Mouse (Mus musculus): ENCODE measurements around the gene Efcc1. TPM values are rescaled to one million over a fixed set of nuclear protein-coding genes. Genes with fewer than 3 reads are reported as not detected.

Efcc1 gene
- polyA plus RNA-seq (2014; fragmentation: Nextera tagmentation; extraction: Ambion mirVana) = 3.4 and 3.8 TPM in 2 replicates

DNA sequence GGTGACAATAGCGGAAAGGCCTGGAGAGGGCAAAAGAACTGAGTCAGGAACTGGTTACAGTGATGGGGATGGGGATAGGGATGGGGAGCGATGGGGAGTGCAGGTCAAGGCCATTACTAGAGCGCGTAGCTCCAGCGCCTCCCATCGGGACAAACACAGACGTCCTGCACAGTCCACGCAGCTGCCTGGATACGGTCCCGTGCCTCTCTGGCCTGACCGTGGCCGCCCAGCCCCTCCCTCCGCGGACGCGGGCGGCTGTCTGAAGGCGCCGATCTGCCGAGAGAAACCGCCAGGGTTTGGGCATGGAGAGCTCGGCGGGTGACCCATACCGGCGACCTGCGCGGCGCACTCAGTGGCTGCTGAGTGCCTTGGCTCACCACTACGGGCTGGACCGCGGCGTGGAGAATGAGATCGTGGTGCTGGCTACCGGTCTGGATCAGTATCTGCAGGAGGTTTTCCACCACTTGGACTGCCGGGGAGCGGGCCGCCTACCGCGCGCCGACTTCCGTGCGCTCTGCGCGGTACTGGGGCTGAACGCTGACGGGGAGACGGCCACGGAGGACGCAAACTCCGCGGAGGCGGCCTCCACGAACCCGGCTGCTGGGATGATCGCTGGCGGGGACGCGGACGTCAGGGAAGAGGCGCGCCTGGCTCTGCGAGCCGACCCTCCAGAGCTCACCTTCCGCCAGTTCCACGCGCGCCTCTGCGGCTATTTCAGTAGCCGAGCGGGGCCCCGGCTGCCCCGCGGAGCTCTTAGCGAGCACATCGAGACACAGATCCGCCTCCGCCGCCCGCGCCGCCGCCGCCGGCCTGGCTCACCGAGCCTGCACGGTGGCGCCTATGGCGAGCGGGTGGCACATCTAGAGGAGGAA is at the start of gene Efcc1:
Gene Efcc1, plus strand, starts transcription at position 279 of the 872 bp plus-strand sequence.
- no peaks in the 10 kb centered on the region for H3K36me3 ChIP-seq (ENCODE audit: insufficient read depth)

GRCm38 (mm10) chr6:87695947-87696346 is 34.7 kb upstream of the Efcc1 start:
- 64% methylated on average over 3 of the region's 3 CpGs for WGBS
- DNase-seq (no peak), ATAC-seq (ENCODE audit: insufficient read depth) (no peak)
- Histone ChIP-seq H3K9me3 (ENCODE audit: low read depth, low read length) (no peaks in the 10 kb centered on the region), H3K4me3 (ENCODE audit: low read depth, low read length) (no peak overlapping the region), H3K36me3 (ENCODE audit: insufficient read depth) (no peaks in the 10 kb centered on the region), H3K4me1 (ENCODE audit: insufficient read depth) (no peaks in the 10 kb centered on the region), H3K27ac (ENCODE audit: low read depth) (no peak overlapping the region), H3K27me3 (ENCODE audit: insufficient read depth, low read length) (no peaks in the 10 kb centered on the region), H3K9ac (no peak overlapping the region), H3K4me2 (no peak overlapping the region)
- no peak for TF ChIP-seq CTCF (IDR thresholded peaks at IDR 0.05; ENCODE audit: low read depth)

More for the DNA sequence above, at the start of gene Efcc1:
- H3K27ac ChIP-seq (ENCODE audit: low read depth) = no peak within 1 kb of the TSS
- ATAC-seq (ENCODE audit: insufficient read depth) (peak; percentile 55), DNase-seq (peak; percentile 72)
- H3K4me1 ChIP-seq (ENCODE audit: insufficient read depth) = peaks cover 18% of the 10 kb centered on the region
- peak within 1 kb of the TSS; percentile 60 for H3K9ac ChIP-seq
- H3K4me3 ChIP-seq (ENCODE audit: low read depth, low read length) = peak within 1 kb of the TSS; percentile 61
- TF ChIP-seq CTCF (IDR thresholded peaks at IDR 0.05; ENCODE audit: low read depth) = peak; percentile 44
- no peaks in the 10 kb centered on the region for H3K9me3 ChIP-seq (ENCODE audit: low read depth, low read length)
- H3K4me2 ChIP-seq = peak within 1 kb of the TSS; percentile 94
- peaks cover 43% of the 10 kb centered on the region for H3K27me3 ChIP-seq (ENCODE audit: insufficient read depth, low read length)
- WGBS = under 1% methylated on average over 85 of the region's 90 CpGs

GRCm38 (mm10) chr6:87696544-87696943 is 34.1 kb upstream of the Efcc1 start:
- TF ChIP-seq CTCF (IDR thresholded peaks at IDR 0.05; ENCODE audit: low read depth) = no peak
- H3K27ac ChIP-seq (ENCODE audit: low read depth) = no peak overlapping the region
- H3K9ac ChIP-seq = no peak overlapping the region
- no peaks in the 10 kb centered on the region for H3K4me1 ChIP-seq (ENCODE audit: insufficient read depth)
- no peak for DNase-seq
- ATAC-seq (ENCODE audit: insufficient read depth) = no peak
- H3K4me2 ChIP-seq = no peak overlapping the region
- no peaks in the 10 kb centered on the region for H3K9me3 ChIP-seq (ENCODE audit: low read depth, low read length)
- H3K27me3 ChIP-seq (ENCODE audit: insufficient read depth, low read length) = no peaks in the 10 kb centered on the region
- WGBS = 91% methylated on average over 4 of the region's 4 CpGs
- H3K36me3 ChIP-seq (ENCODE audit: insufficient read depth) = no peaks in the 10 kb centered on the region
- H3K4me3 ChIP-seq (ENCODE audit: low read depth, low read length) = no peak overlapping the region

- DNase-seq = peak; percentile 65
- no peak overlapping the region for H3K4me3 ChIP-seq (ENCODE audit: low read depth, low read length)
- H3K4me2 ChIP-seq = no peak overlapping the region
- WGBS = 36% methylated on average over 3 of the region's 3 CpGs
- H3K4me1 ChIP-seq (ENCODE audit: insufficient read depth) = no peaks in the 10 kb centered on the region
- no peak overlapping the region for H3K27ac ChIP-seq (ENCODE audit: low read depth)
- TF ChIP-seq CTCF (IDR thresholded peaks at IDR 0.05; ENCODE audit: low read depth) = peak; percentile 49
- H3K9ac ChIP-seq = no peak overlapping the region
- no peaks in the 10 kb centered on the region for H3K27me3 ChIP-seq (ENCODE audit: insufficient read depth, low read length)
- ATAC-seq (ENCODE audit: insufficient read depth) = no peak
- H3K36me3 ChIP-seq (ENCODE audit: insufficient read depth) = no peaks in the 10 kb centered on the region
- no peaks in the 10 kb centered on the region for H3K9me3 ChIP-seq (ENCODE audit: low read depth, low read length)
Observed at GRCm38 (mm10) chr6:87706246-87706645, 24.4 kb upstream of the Efcc1 start.

DNA sequence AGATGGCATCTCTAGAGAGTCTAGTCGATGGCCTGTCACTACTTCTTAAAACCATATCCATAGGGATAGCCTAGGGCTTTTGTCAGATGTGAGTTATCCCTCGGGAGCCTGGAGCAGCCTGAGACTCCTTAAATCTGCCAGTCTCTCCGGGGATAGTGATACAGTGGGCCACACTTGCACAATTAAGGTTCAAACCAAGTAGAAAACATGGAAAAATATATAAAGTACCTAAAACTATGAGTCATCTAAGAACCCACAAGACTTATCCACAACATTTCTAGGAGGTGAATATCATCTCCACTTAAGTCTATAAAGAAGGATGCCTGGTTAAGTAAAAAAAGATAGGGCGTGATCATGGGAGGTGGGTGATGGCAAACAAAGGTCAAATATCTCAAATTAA is 18.4 kb upstream of the Efcc1 start:
- no peak overlapping the region for H3K9ac ChIP-seq
- H3K4me3 ChIP-seq (ENCODE audit: low read depth, low read length) = no peak overlapping the region
- H3K27me3 ChIP-seq (ENCODE audit: insufficient read depth, low read length) = no peaks in the 10 kb centered on the region
- no peak overlapping the region for H3K4me2 ChIP-seq
- DNase-seq (no peak), ATAC-seq (ENCODE audit: insufficient read depth) (no peak)
- no peaks in the 10 kb centered on the region for H3K4me1 ChIP-seq (ENCODE audit: insufficient read depth)
- 82% methylated on average over 4 of the region's 4 CpGs for WGBS
- H3K27ac ChIP-seq (ENCODE audit: low read depth) = no peak overlapping the region
- H3K36me3 ChIP-seq (ENCODE audit: insufficient read depth) = no peaks in the 10 kb centered on the region
- H3K9me3 ChIP-seq (ENCODE audit: low read depth, low read length) = no peaks in the 10 kb centered on the region
- TF ChIP-seq CTCF (IDR thresholded peaks at IDR 0.05; ENCODE audit: low read depth) = no peak

- H3K9me3 ChIP-seq (ENCODE audit: low read depth, low read length) = no peaks in the 10 kb centered on the region
- no peak for TF ChIP-seq CTCF (IDR thresholded peaks at IDR 0.05; ENCODE audit: low read depth)
- H3K36me3 ChIP-seq (ENCODE audit: insufficient read depth) = no peaks in the 10 kb centered on the region
- no peak for DNase-seq
- no peaks in the 10 kb centered on the region for H3K4me1 ChIP-seq (ENCODE audit: insufficient read depth)
- H3K27ac ChIP-seq (ENCODE audit: low read depth) = no peak overlapping the region
- no peaks in the 10 kb centered on the region for H3K27me3 ChIP-seq (ENCODE audit: insufficient read depth, low read length)
- no peak for ATAC-seq (ENCODE audit: insufficient read depth)
- no peak overlapping the region for H3K4me2 ChIP-seq
- no peak overlapping the region for H3K9ac ChIP-seq
- no peak overlapping the region for H3K4me3 ChIP-seq (ENCODE audit: low read depth, low read length)
- WGBS = 78% methylated on average over 4 of the region's 4 CpGs
Observed at GRCm38 (mm10) chr6:87714091-87714490, 16.6 kb upstream of the Efcc1 start.

DNA sequence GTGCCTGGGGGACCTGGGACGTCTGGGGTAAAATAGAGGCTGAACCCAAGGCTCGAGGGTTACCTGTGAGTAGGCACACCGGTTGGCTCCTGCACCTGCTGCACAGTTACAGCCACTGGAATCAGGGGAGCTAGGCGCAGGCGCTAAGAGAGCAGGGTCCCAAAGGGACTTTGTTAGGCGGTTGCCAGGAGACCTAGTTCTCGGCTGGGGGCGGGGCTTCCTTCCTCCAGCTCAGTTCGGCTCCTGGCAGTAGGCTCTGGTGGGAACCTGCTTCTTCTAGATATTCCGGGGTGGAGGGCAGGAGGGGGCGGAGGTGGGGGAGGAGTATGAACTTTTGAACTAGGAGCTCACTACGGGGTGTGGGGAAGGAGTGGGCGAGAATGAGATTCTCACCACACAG is 8.0 kb upstream of the Efcc1 start:
- peak; percentile 80 for DNase-seq
- TF ChIP-seq CTCF (IDR thresholded peaks at IDR 0.05; ENCODE audit: low read depth) = no peak
- Histone ChIP-seq H3K9me3 (ENCODE audit: low read depth, low read length) (no peaks in the 10 kb centered on the region), H3K27ac (ENCODE audit: low read depth) (no peak overlapping the region), H3K4me3 (ENCODE audit: low read depth, low read length) (no peak overlapping the region), H3K27me3 (ENCODE audit: insufficient read depth, low read length) (no peaks in the 10 kb centered on the region), H3K4me1 (ENCODE audit: insufficient read depth) (no peaks in the 10 kb centered on the region), H3K9ac (no peak overlapping the region), H3K36me3 (ENCODE audit: insufficient read depth) (no peaks in the 10 kb centered on the region), H3K4me2 (no peak overlapping the region)
- ATAC-seq (ENCODE audit: insufficient read depth) = peak; percentile 76
- WGBS = 5% methylated on average over 13 of the region's 13 CpGs
